Mouse (Mus musculus) hindbrain, embryonic 10.5 days (tissue): ENCODE data around the gene Zfp775. TPM values are rescaled to one million over a fixed set of nuclear protein-coding genes. Genes with fewer than 3 reads are reported as not detected.

Experiments used
- DNase-seq: peaks from one replicate; pipeline ENCODE4 v3.0.0-alpha.2; 2017; ENCODE audit warnings: low spot score
- H3K27ac ChIP-seq: fragments of 300-500 bp; sonication (generic); 2 replicates; pipeline ENCODE4 v1.5.1; 2016; ENCODE audit warnings: mild to moderate bottlenecking, moderate library complexity
- H3K27me3 ChIP-seq: fragments of 300-500 bp; sonication (generic); 2 replicates; pipeline ENCODE4 v1.6.1; 2016; ENCODE audit warnings: mild to moderate bottlenecking; ENCODE audit not compliant: poor library complexity, insufficient read depth, severe bottlenecking
- H3K36me3 ChIP-seq: fragments of 300-500 bp; sonication (generic); 2 replicates; pipeline ENCODE4 v1.6.1; 2016; ENCODE audit warnings: mild to moderate bottlenecking, moderate library complexity
- H3K4me1 ChIP-seq: fragments of 300-500 bp; sonication (generic); replicated peaks from 2 replicates; pipeline ENCODE4 v1.6.1; 2016; ENCODE audit warnings: mild to moderate bottlenecking
- H3K4me3 ChIP-seq: fragments of 300-500 bp; sonication (generic); 2 replicates; pipeline ENCODE4 v1.5.1; 2016; ENCODE audit warnings: mild to moderate bottlenecking, moderate library complexity
- H3K9me3 ChIP-seq: fragments of 300-500 bp; sonication (generic); 2 replicates; pipeline ENCODE4 v1.6.1; 2016; ENCODE audit warnings: mild to moderate bottlenecking, moderate library complexity
- WGBS: fragments of 180-500 bp; shearing (Covaris S2); methylation state at CpG from one replicate; pipeline ENCODE4 v1.1.7; 2016; 5-methylcytosine and 5-hydroxymethylcytosine counted together
- polyA plus RNA-seq: library from polyadenylated mRNA; unstranded; fragments of >200 nt; fragmentation: Nextera tagmentation; extraction: Ambion mirVana; gene quantifications from 2 replicates; pipeline ENCODE4 v1.2.1, GENCODE M21; 2016

Zfp775 gene
- polyA plus RNA-seq = 10.5 and 12.5 TPM in 2 replicates

DNA sequence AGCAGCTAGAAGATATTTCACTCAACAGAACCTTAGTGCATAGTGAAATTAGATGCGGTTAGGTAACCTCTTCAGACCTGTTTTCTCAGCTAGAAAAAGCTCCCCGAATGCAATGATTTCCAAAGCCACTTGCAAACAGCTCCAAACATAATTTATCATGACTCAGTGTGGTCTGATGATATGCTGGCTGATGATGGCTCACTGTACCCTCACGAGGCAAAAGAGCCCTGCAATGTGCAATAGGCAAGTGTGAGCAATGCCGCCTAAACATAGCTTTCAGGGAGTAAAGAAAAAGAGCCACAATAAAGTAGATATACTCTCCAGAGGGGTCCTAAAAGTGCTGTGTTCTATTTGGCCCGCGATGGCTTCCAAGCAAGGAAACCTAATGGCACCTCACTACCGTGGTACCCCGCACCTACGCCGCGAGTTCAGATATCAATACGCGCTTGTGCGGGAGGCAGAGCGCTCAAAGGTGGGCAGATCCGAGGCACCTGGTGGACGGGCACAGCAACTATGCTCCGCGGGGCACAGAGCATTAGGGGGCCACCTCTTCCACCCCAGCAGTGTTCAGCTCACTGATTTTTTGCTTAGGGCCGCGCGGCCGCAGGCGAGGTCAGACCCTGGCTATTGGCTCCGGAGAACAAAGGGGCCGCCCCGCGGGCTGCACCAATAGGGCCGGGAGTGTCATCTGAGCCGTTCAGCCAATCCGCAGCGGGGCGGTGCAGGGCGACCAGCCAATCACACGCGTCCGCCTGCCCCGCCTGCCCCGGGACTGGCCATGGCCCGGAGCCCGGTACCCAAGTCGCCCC, at the start of gene Zfp775:
TSS of gene Zfp775 (plus strand) at position 793 of the 809 bp plus-strand sequence.
- peaks cover 41% of the 10 kb centered on the region for H3K36me3 ChIP-seq
- 5% methylated on average over 42 of the region's 42 CpGs for WGBS
- H3K9me3 ChIP-seq = peaks cover 16% of the 10 kb centered on the region
- H3K4me1 ChIP-seq = peaks cover 28% of the 10 kb centered on the region
- peak; percentile 96 for DNase-seq
- peak within 1 kb of the TSS; percentile 96 for H3K27ac ChIP-seq
- H3K4me3 ChIP-seq = peak within 1 kb of the TSS; percentile 68
- H3K27me3 ChIP-seq = no peaks in the 10 kb centered on the region

DNA sequence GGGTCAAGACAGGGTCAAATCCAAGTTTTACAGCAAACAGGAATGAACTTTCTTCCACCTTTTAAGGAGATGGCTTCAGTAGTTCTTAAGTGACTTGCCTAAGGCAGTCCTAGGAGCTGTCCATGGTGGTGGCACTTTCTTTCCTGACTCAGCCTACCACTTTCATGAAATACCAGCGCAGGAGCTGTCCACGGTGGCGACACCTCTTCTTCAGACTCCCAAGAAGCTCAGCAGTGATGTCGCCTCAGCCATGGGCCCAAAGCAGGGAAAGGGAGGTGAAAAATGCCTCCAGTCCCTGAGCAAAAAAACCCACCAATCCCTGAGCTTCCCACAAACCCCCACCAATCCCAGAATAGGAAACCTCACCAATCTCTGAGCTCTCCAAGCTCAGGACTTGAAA, 48.9 kb upstream of the Zfp775 start:
- WGBS = 61% methylated on average over 4 of the region's 4 CpGs
- DNase-seq = peak; percentile 12

DNA sequence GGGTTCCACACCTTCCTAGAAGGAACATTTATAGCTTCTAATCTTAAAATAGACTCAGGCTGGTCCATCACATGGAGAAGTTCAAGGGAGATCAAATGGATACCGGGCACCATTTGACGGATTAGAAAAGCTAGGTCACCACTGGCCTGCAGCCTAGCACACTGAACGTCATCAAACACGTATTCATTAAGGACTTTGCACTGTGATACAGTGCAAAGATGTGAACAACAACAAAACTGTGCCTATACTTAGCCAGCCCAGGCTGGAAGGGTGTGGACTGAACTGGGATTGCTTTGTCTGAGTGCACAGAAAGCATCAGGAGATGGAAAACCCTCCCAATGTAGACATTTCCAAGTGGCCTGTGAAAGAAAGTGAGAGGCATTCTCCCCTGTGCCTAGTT, 48.0 kb upstream of the Zfp775 start:
- DNase-seq = peak; percentile 16
- Histone ChIP-seq H3K27ac (peak overlapping the region; percentile 96), H3K27me3 (no peaks in the 10 kb centered on the region), H3K9me3 (no peaks in the 10 kb centered on the region), H3K36me3 (peaks cover 23% of the 10 kb centered on the region), H3K4me1 (peaks cover 18% of the 10 kb centered on the region), H3K4me3 (peak overlapping the region; percentile 61)
- WGBS = 80% methylated on average over 4 of the region's 4 CpGs

More for the DNA sequence above, 48.9 kb upstream of the Zfp775 start:
- peaks cover 14% of the 10 kb centered on the region for H3K36me3 ChIP-seq
- no peaks in the 10 kb centered on the region for H3K27me3 ChIP-seq
- no peak overlapping the region for H3K27ac ChIP-seq
- H3K4me1 ChIP-seq = peaks cover 18% of the 10 kb centered on the region
- H3K9me3 ChIP-seq = no peaks in the 10 kb centered on the region
- H3K4me3 ChIP-seq = no peak overlapping the region

DNA sequence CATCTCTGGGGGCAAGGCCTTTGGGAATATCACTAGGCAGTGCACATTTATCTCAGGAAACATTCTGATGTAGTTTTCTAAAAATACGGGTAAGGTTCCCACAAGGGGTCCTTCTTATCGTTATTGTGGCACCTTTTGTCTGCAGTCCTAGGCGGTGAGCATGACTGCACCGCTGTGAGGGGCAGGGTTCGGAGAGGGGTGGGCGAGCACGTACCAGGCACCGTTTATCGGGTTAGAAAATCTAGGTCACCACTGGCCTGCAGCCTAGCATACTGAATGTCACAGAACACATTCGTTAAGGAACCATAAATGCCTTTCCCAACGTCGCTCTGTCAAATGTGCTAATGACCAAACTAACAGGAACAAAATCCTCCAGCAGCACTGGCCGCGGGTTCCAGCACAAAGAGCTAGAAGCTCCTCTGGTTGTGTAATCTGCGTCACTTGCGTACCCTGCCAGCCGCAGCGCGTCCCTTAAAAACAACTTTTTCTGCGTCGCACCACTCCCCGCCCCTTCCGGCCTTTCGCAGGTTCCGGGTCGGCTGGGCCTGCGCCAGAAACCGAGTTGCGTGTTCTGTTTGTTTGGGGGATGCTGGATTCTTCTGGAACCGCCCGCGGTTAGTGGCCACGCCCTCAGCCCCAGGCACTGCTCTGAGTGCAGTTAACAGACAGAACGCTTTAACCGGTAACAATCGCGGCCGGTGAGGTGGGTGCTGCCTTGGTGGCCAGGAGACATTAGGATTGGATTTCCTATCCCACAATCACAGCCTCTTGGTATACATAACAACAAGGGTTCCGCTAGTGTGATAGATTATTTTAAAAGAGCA, 47.4 kb upstream of the Zfp775 start, which contains the start of gene Lrrc61:
TSS of gene Lrrc61 (plus strand) at position 517 of the 824 bp plus-strand sequence.
- Histone ChIP-seq H3K27me3 (no peaks in the 10 kb centered on the region), H3K36me3 (peaks cover 27% of the 10 kb centered on the region), H3K27ac (peak within 1 kb of the TSS; percentile 96), H3K9me3 (no peaks in the 10 kb centered on the region), H3K4me1 (peaks cover 18% of the 10 kb centered on the region), H3K4me3 (peak within 1 kb of the TSS; percentile 61)
- peak; percentile 92 for DNase-seq
- WGBS = under 1% methylated on average over 39 of the region's 39 CpGs

DNA sequence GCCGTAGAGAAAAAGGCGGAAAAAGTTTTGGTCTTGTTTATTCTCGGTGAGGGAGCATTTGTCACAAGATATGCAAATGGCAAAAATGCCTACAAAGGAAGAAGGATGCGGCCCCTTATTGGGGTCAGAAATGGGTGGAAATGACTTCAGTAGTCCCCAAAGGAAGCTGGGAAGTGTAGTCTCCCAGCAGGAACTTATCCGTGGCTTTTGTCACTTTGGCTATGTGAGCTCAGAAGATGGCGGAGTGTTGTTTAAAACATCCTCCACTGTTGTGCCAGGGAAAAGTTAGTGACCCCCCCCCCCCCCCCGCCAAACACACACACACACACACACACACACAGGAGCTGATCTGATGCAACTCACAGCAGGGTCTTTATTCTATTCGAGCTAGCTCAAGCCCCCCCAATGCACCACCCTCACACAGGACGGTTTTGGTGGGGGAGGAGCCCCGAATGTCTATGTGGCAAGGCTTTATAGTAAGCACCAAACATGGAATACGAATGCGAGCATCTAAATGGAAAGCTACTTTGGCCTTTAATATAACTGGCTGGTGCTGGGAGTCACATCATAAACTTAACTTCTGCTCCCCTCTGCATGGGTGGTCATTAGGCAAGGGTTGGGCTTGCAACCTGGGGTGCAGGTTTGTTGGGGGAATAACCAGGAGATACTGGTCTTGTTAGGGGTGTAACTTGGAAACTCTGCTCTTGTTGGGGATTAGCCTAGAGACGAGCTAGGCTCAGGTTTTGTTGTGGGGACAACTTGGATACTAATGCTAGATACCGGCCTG, 46.6 kb upstream of the Zfp775 start:
- 36% methylated on average over 14 of the region's 14 CpGs for WGBS
- peak overlapping the region; percentile 61 for H3K4me3 ChIP-seq
- H3K36me3 ChIP-seq = peaks cover 35% of the 10 kb centered on the region
- no peaks in the 10 kb centered on the region for H3K9me3 ChIP-seq
- no peaks in the 10 kb centered on the region for H3K27me3 ChIP-seq
- H3K4me1 ChIP-seq = peaks cover 18% of the 10 kb centered on the region
- H3K27ac ChIP-seq = peak overlapping the region; percentile 96
- peak; percentile 64 for DNase-seq

DNA sequence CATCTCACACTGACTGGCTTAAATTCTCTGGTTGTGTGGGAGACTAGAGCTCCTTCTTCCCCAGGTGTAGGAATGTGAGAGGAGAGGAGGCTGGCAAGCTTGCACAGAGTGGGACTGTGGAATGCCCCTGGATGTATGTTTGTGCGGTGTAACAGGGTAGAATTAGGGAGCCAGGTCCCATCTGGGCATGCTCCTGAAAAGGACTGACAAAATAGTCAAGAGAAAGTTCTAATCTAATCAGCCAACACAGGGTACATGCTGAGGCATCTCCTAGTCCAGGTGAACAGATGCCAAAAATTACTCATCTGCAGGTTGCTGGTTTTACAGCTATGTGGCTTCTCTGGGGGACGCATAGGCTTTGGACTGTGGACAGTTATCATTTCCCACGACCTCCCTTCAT, 45.9 kb upstream of the Zfp775 start:
- H3K4me1 ChIP-seq = peaks cover 18% of the 10 kb centered on the region
- WGBS = 91% methylated on average over 3 of the region's 3 CpGs
- no peaks in the 10 kb centered on the region for H3K27me3 ChIP-seq
- H3K36me3 ChIP-seq = peaks cover 39% of the 10 kb centered on the region
- peak overlapping the region; percentile 96; the same call in 1 of the 2 replicates for H3K27ac ChIP-seq
- H3K9me3 ChIP-seq = no peaks in the 10 kb centered on the region
- peak overlapping the region; percentile 61; the same call in 1 of the 2 replicates for H3K4me3 ChIP-seq
- DNase-seq = no peak

DNA sequence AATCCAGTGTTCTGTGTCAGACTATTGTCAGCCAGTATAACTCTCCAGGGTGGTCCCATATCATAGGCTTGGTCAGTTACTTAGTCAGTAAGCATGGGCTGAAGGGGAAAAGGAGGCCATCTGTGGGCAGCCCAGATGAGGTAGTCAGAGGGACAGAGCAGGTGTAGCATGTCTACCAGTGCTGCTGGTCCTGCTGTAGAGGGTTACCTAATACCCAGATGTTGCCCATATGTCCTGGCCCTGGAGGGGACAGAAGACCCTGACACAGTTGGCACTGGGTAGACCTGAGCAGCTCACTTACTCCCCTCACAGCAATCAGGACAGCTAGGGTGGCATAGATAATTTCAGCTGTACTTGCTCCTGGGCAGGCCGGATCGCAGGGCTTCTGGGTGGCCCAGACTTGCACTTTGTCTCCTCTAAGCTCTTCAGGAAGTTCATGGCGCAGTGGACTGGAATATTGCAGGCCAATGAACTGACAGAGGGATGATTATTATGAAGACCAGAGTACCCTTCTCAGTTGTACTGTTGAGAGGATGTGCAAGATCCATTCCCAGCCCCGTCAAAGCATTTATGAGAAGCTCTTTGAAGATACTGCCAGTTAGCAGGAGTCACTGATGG, 36.1 kb upstream of the Zfp775 start:
- H3K36me3 ChIP-seq = peaks cover 61% of the 10 kb centered on the region
- 95% methylated on average over 4 of the region's 4 CpGs for WGBS

DNA sequence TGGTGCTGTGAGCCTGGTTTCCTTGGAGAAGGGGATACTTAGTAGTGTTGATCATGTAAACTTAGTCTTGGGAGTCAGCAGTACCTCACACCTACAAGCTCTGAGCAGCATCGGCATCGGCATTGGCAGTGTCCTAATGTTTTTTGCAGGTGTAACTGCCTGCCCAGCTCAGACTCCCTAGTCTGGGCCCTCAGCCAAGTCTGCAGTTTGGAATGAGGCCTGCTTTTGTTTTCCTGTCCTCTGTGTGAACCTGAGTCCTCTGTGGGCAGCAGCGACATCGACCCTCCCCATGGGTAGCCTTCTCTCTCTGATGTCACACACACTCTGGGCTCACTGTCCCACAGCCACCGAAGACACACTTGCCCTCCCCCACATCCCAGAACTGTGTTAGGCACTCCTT, 35.6 kb upstream of the Zfp775 start:
- DNase-seq = no peak
- H3K36me3 ChIP-seq = peaks cover 61% of the 10 kb centered on the region
- H3K27ac ChIP-seq = no peak overlapping the region
- H3K27me3 ChIP-seq = no peaks in the 10 kb centered on the region
- no peaks in the 10 kb centered on the region for H3K9me3 ChIP-seq
- no peaks in the 10 kb centered on the region for H3K4me1 ChIP-seq
- H3K4me3 ChIP-seq = no peak overlapping the region
- WGBS = 83% methylated on average over 5 of the region's 5 CpGs

More for the DNA sequence above, 36.1 kb upstream of the Zfp775 start:
- Histone ChIP-seq H3K27ac (no peak overlapping the region), H3K4me1 (no peaks in the 10 kb centered on the region), H3K4me3 (no peak overlapping the region), H3K27me3 (no peaks in the 10 kb centered on the region), H3K9me3 (no peaks in the 10 kb centered on the region)
- no peak for DNase-seq

DNA sequence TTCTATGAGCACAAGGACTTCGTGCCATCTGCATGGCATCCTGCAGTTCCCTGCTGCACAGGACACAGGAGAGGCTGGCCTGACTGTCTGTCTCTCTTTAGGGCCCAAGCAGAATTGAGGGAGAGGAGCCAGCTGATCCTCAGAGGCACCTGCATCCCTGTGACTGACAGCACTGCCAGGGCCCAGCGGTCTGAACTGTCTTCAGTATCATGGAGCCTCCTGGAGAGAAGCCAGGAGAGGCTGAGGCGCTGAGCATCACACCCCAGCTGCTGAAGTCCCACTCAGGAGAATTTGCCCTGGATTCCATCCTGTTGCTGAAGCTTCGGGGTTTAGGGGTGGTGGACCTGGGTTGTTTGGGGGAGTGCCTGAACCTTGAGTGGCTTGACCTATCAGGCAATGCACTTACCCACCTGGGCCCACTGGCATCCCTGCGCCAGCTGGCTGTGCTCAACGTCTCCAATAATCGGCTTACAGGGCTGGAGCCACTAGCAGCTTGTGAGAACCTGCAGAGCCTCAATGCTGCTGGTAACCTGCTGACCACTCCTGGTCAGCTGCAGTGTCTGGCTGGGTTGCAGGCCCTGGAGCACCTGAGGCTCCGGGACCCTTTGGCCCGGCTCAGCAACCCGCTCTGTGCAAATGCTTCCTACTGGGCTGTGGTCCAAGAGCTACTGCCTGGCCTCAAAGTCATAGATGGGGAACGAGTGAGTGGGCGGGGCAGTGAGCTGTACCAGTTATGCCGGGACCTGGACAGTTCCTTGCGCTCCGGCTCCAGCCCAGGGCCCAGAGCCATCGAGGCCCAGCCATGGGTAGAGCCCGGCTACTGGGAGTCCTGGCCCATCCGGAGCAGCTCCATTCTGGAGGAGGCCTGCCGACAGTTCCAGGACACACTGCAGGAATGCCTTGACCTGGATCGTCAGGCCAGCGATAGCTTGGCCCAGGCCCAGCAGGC, 33.6 kb upstream of the Zfp775 start:
- H3K4me1 ChIP-seq = peaks cover 12% of the 10 kb centered on the region
- H3K4me3 ChIP-seq = no peak overlapping the region
- WGBS = 92% methylated on average over 21 of the region's 21 CpGs
- no peaks in the 10 kb centered on the region for H3K27me3 ChIP-seq
- no peaks in the 10 kb centered on the region for H3K9me3 ChIP-seq
- peaks cover 60% of the 10 kb centered on the region for H3K36me3 ChIP-seq
- no peak for DNase-seq
- H3K27ac ChIP-seq = no peak overlapping the region

DNA sequence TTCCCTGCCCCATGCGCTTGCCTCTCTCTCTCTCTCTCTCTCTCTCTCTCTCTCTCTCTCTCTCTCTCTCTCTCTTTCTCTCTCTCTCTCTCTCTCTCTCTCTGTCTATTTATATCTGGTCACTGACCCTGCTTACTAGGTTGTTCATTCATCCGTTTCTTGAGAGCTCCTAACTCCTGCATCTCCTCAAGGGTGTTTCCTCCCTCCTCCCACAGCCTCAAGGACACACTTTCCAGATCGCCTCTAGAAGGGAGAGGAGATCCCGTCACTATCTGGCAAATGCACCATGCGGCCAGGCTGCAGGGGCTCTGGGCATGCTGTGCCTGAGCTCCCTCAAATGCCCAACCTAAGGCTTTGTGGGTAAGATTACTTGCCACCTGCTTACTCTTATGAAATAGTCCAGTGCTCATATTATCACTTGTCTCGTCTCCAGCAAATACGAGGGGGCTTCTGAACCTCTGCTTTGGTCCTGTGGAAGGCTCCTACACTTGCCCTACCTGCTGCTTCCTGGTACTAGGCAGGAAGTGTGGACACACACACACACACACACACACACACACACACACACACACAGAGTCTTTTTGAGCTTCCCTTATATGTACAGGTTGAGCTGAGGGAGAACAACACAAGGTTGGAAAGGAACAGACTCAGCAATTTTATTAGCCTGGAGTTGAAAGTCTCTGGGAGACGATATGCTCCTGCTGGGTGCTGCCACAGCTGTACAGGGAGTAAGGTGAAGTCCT, 32.6 kb upstream of the Zfp775 start:
- H3K27ac ChIP-seq = no peak overlapping the region
- no peaks in the 10 kb centered on the region for H3K9me3 ChIP-seq
- DNase-seq = no peak
- H3K36me3 ChIP-seq = peaks cover 50% of the 10 kb centered on the region
- no peak overlapping the region for H3K4me3 ChIP-seq
- WGBS = 88% methylated on average over 8 of the region's 8 CpGs
- H3K4me1 ChIP-seq = peaks cover 13% of the 10 kb centered on the region
- no peaks in the 10 kb centered on the region for H3K27me3 ChIP-seq

DNA sequence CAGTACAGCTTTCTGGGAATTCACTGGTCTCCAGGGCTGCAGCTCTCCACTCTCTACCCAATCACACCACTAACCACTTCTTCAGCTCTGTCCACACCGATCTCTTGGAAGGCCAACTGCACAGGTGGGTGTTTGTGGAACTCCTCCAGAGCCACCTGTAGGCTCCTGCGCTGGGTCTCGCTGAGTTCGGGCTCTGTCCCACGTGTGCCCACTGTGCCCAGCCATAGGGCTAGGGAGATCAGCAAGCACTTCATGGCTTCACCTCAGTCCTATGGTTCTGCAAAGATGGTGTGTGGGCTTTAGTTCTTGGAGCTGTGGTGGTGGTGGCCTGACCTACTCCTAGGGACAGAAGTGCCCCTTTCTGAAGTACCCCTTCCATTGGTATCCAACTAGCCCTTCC, 29.8 kb upstream of the Zfp775 start:
- WGBS = 92% methylated on average over 5 of the region's 5 CpGs
- peaks cover 23% of the 10 kb centered on the region for H3K36me3 ChIP-seq
- no peak for DNase-seq
- H3K4me3 ChIP-seq = no peak overlapping the region
- no peak overlapping the region for H3K27ac ChIP-seq
- H3K9me3 ChIP-seq = no peaks in the 10 kb centered on the region
- H3K27me3 ChIP-seq = no peaks in the 10 kb centered on the region
- H3K4me1 ChIP-seq = peaks cover 13% of the 10 kb centered on the region
